Mouse (Mus musculus): ENCODE results near the gene Slc39a9.

Gene Slc39a9

GRCm38 (mm10) chr12:80653951-80654658 lies 10.4 kb downstream of the Slc39a9 start:
- no peak for DNase-seq (ENCODE audit: low read depth)

DNA sequence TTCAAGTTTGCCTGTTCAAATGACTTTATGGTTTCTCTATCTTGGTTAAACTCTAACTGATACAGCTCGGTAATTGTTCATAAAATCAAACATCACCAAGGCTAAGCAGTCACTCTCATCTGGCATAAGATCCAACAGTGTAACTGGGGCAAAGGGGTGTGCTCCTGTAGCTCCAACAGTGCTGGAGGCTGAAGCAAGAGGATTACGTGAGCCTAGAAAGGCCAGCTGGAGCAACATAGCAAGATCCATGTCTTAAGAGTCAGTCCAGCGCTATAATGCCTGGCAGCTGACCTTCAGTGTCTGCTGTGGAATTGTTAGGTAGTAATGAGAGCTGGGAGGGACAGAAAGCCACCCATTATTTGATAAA lies 11.0 kb downstream of the Slc39a9 start:
- no peak for DNase-seq (ENCODE audit: low read depth)

GRCm38 (mm10) chr12:80658661-80659060 lies 15.0 kb downstream of the Slc39a9 start:
- DNase-seq (ENCODE audit: low read depth) = no peak

GRCm38 (mm10) chr12:80662322-80662721 lies 18.6 kb downstream of the Slc39a9 start:
- no peak for DNase-seq (ENCODE audit: low read depth)

GRCm38 (mm10) chr12:80663935-80664334 lies 20.3 kb downstream of the Slc39a9 start:
- no peak for DNase-seq (ENCODE audit: low read depth)

DNA sequence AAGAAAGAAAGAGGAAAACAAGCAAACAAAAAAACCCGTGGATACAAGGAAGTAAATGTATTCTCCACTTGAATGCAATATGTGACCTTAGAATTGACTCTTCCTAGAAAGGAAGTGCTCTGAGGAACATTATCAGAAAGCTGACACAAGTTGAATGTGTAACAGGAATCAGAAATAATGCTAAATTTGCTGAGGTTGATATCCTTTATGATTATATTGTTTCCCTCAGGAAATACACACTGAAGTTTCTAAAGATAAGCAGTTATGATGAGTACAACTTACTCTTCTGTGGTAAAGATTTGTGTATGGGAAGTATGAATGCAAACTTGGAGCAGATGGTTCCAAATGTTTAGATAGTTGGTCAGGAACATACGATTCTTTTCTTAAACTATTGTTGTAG lies 24.7 kb downstream of the Slc39a9 start:
- no peak for DNase-seq (ENCODE audit: low read depth)

DNA sequence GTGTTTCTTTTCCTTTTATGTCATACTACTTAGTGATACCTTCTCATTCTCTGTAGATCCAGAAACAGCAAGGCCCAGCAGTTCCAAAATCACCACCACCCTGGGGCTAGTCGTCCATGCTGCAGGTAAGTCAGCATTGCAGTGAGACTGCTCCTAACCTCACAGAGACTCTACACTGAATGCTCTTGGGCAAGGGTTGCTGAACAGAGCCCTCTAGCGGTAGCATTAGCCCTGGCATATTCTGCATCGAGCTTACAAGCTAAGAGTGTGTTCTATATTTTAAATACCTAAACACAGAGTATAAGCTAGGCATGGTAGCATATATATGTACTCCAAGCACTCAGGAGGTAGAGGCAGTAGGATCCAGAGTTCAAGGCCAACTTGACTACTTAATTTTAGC lies 29.5 kb downstream of the Slc39a9 start:
- DNase-seq (ENCODE audit: low read depth) = peak; percentile 67

GRCm38 (mm10) chr12:80681340-80681739 lies 37.7 kb downstream of the Slc39a9 start:
- DNase-seq (ENCODE audit: low read depth) = peak; percentile 18

GRCm38 (mm10) chr12:80683554-80683953 lies 39.9 kb downstream of the Slc39a9 start:
- DNase-seq (ENCODE audit: low read depth) = no peak

DNA sequence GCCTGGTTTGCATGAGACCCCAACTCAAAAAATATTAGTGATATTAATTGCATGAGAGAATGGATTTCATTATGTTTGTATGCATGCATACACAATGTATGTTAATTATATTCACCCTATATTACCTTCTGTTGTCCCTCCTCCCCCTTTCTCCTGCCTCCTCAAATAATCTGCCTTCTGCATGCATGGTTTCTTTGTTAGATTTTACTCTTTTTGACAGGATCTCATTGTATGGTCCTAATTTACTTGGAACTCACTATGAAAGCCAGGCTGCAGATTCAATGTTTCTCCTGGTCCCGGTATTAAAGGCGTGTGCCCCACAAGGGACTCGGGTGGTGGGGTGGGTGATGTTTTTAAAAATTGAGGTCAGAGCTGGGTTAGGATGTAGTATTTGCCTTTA lies 40.6 kb downstream of the Slc39a9 start:
- DNase-seq (ENCODE audit: low read depth) = no peak

DNA sequence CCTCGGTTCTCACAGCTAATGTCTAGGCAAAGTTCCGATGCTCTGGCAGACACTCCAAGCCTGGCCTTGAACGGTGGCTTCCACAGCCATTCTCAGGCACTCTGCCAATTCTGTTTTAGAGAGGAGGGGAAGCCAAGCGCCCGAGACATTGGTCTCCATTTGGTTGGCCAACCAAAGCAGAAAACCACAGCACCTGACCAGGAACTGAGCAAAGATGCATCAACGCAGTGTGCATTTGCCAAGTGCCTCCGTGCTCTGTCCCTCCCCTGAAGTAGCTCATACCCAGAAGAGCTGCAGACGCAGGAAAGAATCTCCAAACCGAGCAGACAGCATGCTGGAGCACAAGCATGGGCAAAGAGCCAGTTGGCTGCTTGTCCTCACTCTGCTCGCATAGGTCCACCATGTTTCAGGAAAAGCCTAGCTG lies 44.1 kb downstream of the Slc39a9 start:
- DNase-seq (ENCODE audit: low read depth) = no peak

- no peak for DNase-seq (ENCODE audit: low read depth)
Measured at GRCm38 (mm10) chr12:80689696-80690095, 46.0 kb downstream of the Slc39a9 start.

DNA sequence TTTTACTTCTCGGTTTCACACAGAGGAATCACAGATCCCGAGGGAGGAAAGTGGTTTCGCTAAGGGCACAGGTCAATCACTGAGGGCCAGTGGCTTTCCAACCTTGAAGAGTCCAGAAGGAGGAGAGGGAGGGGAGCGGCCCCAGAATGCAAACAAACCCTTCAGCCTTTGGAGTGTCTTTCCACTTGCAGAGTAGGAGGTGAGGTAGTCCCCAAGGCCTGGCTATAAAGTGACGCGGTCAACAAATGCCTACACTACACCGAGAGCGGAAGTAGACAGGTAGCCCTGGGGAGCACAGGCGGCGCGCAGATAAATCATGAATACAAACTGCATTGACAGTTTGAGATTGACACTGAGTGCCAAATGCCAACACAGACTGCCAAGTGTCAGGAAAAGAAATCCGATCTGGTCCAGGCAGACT lies 48.0 kb downstream of the Slc39a9 start:
- DNase-seq (ENCODE audit: low read depth) = no peak

- DNase-seq (ENCODE audit: low read depth) = no peak
Measured at GRCm38 (mm10) chr12:80692269-80692972, 48.7 kb downstream of the Slc39a9 start, which contains the start of gene Plekhd1. Plekhd1 (plus strand) TSS chr12:80692591.

- DNase-seq (ENCODE audit: low read depth) = no peak
Measured at GRCm38 (mm10) chr12:80693700-80694099, 50.0 kb downstream of the Slc39a9 start.

- no peak for DNase-seq (ENCODE audit: low read depth)
Measured at GRCm38 (mm10) chr12:80695004-80695403, 51.3 kb downstream of the Slc39a9 start.

GRCm38 (mm10) chr12:80698526-80699143 lies 55.0 kb downstream of the Slc39a9 start:
- no peak for DNase-seq (ENCODE audit: low read depth)

GRCm38 (mm10) chr12:80699144-80699531 lies 55.5 kb downstream of the Slc39a9 start:
- no peak for DNase-seq (ENCODE audit: low read depth)

GRCm38 (mm10) chr12:80701332-80701731 lies 57.6 kb downstream of the Slc39a9 start:
- no peak for DNase-seq (ENCODE audit: low read depth)

GRCm38 (mm10) chr12:80706208-80706914 lies 62.7 kb downstream of the Slc39a9 start:
- DNase-seq (ENCODE audit: low read depth) = no peak

- no peak for DNase-seq (ENCODE audit: low read depth)
Measured at GRCm38 (mm10) chr12:80706915-80707604, 63.4 kb downstream of the Slc39a9 start.

DNA sequence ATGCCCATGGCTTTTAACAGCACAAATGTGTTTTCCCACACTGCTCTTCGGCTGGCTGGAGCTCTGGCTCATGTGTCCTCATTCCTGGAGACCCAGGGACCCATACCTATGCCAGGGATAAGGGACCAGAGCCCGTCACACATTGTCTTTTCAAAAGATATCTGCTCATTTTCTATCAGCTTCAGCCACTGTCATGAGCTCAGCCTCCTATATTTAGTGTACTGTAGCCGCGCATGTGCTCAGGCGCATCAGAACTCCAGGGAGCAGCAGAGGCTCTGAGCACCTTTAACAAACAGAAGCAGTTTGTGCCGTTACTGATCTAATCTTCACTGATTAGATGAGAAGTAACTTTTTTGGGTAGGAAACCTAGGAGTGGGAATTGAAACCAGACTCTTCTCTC lies 72.2 kb downstream of the Slc39a9 start:
- no peak for DNase-seq (ENCODE audit: low read depth)
